Mouse (Mus musculus): ENCODE data around the gene Rap1a.

- TF ChIP-seq CTCF (IDR thresholded peaks at IDR 0.05) (peak; percentile 83), POLR2A (IDR thresholded peaks at IDR 0.05; ENCODE audit: insufficient read depth, low read depth, low read length) (no peak)
Measured at GRCm38 (mm10) chr3:105771534-105771933, 29.6 kb downstream of the Rap1a start.

All from heart, adult 2 months (tissue).